Comparison of ENCODE assay signal across 8 mouse cellular contexts in genomic region chr16:5146367-5147036, GRCm38 (mm10). TPM values are rescaled to one million over a fixed set of nuclear protein-coding genes. Genes with fewer than 3 reads are reported as not detected.
DNase-seq lines count a peak whose midpoint lies in the region; ATAC-seq and TF ChIP-seq lines count a peak whose summit lies in the region.

No protein-coding gene starts in this region.

- H3K36me3 ChIP-seq in MEL (ENCODE audit: control insufficient read depth in 1 of 2, insufficient read depth in 2 of 2, low read length in 2 of 2), result peaks cover 0 to 3% of the 10 kb centered on the region in 2 experiments; a peak in 2 of 4 replicates
- H3K36me3 ChIP-seq in erythroblast, embryonic 14.5 days (ENCODE audit: control insufficient read depth), result no peaks in the 10 kb centered on the region
- H3K36me3 ChIP-seq in heart, embryonic 16.5 days (ENCODE audit: control insufficient read depth, insufficient read depth), result no peaks in the 10 kb centered on the region
- H3K36me3 ChIP-seq in neural tube, embryonic 15.5 days, result no peaks in the 10 kb centered on the region

- no peaks in the 10 kb centered on the region for H3K9me3 ChIP-seq in MEL (replicated peaks; ENCODE audit: insufficient read depth, low read length)
- no peaks in the 10 kb centered on the region for H3K9me3 ChIP-seq in erythroblast, embryonic 14.5 days (ENCODE audit: control insufficient read depth, low read length)
- H3K9me3 ChIP-seq in heart, embryonic 16.5 days (replicated peaks; ENCODE audit: control insufficient read depth, low read length), result no peaks in the 10 kb centered on the region
- no peaks in the 10 kb centered on the region for H3K9me3 ChIP-seq in neural tube, embryonic 15.5 days (replicated peaks)

- no peak for TF ChIP-seq EP300 in MEL (IDR thresholded peaks at IDR 0.05; ENCODE audit: low read depth in 1 of 2, low read length in 2 of 2)

- H3K79me2 ChIP-seq in MEL (ENCODE audit: control insufficient read depth, insufficient read depth, low read length, poor library complexity), result no peaks in the 10 kb centered on the region

- H3K4me1 ChIP-seq in MEL (ENCODE audit: control insufficient read depth in 1 of 2, insufficient read depth in 2 of 2, low read length in 2 of 2), result peaks cover 0 to 5% of the 10 kb centered on the region in 2 experiments; a peak in 2 of 4 replicates
- H3K4me1 ChIP-seq in brown adipose tissue, adult 24 weeks (ENCODE audit: control insufficient read depth, insufficient read depth, insufficient read length, low read length), result no peaks in the 10 kb centered on the region
- peaks cover 15% of the 10 kb centered on the region for H3K4me1 ChIP-seq in erythroblast, embryonic 14.5 days (ENCODE audit: control insufficient read depth)
- peaks cover 9% of the 10 kb centered on the region for H3K4me1 ChIP-seq in heart, embryonic 16.5 days (ENCODE audit: control insufficient read depth, insufficient read depth, low read length)
- H3K4me1 ChIP-seq in neural tube, embryonic 15.5 days, result peaks cover 18% of the 10 kb centered on the region

- DNase-seq in MEL (ENCODE audit: low read depth, low spot score), result peak; percentile 88
- DNase-seq in kidney, postnatal 10 days, result peak; percentile 85
- peak; percentile 88 to 92 for DNase-seq in lung, adult 18-20 months
- DNase-seq in urinary bladder, postnatal 4 days (ENCODE audit: low spot score in 2 of 2), result peak; percentile 57 to 76

- H3K9ac ChIP-seq in MEL (ENCODE audit: control insufficient read depth, low read depth, low read length, poor library complexity, severe bottlenecking), result peak overlapping the region; percentile 12; the same call in 1 of the 2 replicates
- H3K9ac ChIP-seq in heart, embryonic 16.5 days (ENCODE audit: low read length), result no peak overlapping the region
- peak overlapping the region; percentile 31 for H3K9ac ChIP-seq in neural tube, embryonic 15.5 days (replicated peaks)

- TF ChIP-seq RAD21 in MEL (IDR thresholded peaks at IDR 0.05; ENCODE audit: low read depth, low read length), result no peak; the same call in 1 of the 2 replicates

- ATAC-seq in heart, embryonic 16.5 days (replicated peaks; ENCODE audit: extremely low read depth, insufficient read depth, low FRiP score), result peak; percentile 89
- peak; percentile 82 for ATAC-seq in neural tube, embryonic 15.5 days (ENCODE audit: low FRiP score)

- no peak for TF ChIP-seq POLR2A in MEL (IDR thresholded peaks at IDR 0.05; ENCODE audit: control insufficient read depth in 1 of 2, insufficient read depth in 1 of 2, low read depth in 1 of 2, low read length in 2 of 2, poor library complexity in 1 of 2)

- peak overlapping the region; percentile 75 for H3K4me2 ChIP-seq in heart, embryonic 16.5 days (ENCODE audit: low read depth, low read length)
- H3K4me2 ChIP-seq in neural tube, embryonic 15.5 days, result peak overlapping the region; percentile 76

- 2% methylated on average over 26 of the region's 26 CpGs for WGBS in heart, embryonic 16.5 days
- 2% methylated on average over 26 of the region's 26 CpGs for WGBS in neural tube, embryonic 15.5 days

- TF ChIP-seq CTCF in MEL (IDR thresholded peaks at IDR 0.05 in 2 of 3, conservative IDR thresholded peaks at IDR 0.05 in 1 of 3; ENCODE audit: control insufficient read depth in 1 of 3, insufficient read depth in 1 of 3, low read depth in 2 of 3, low read length in 3 of 3, poor library complexity in 1 of 3, severe bottlenecking in 1 of 3), result no peak

- H3K27me3 ChIP-seq in MEL (ENCODE audit: control insufficient read depth in 1 of 2, insufficient read depth in 2 of 2, low read length in 2 of 2), result peaks cover 0 to 3% of the 10 kb centered on the region in 2 experiments; a peak in 2 of 4 replicates
- peaks cover 23% of the 10 kb centered on the region for H3K27me3 ChIP-seq in erythroblast, embryonic 14.5 days (ENCODE audit: control insufficient read depth)
- H3K27me3 ChIP-seq in heart, embryonic 16.5 days (ENCODE audit: control insufficient read depth, insufficient read depth, low read length), result peaks cover 8% of the 10 kb centered on the region
- H3K27me3 ChIP-seq in neural tube, embryonic 15.5 days (replicated peaks), result peaks cover 19% of the 10 kb centered on the region

- peak overlapping the region; percentile 38 to 46; a peak in 3 of 4 replicates for H3K4me3 ChIP-seq in MEL (ENCODE audit: control insufficient read depth in 1 of 2, insufficient read depth in 1 of 2, low read depth in 2 of 2, low read length in 2 of 2)
- H3K4me3 ChIP-seq in brown adipose tissue, adult 24 weeks (ENCODE audit: insufficient read depth, low read depth, low read length), result peak overlapping the region; percentile 24
- H3K4me3 ChIP-seq in erythroblast, embryonic 14.5 days (replicated peaks), result peak overlapping the region; percentile 34
- H3K4me3 ChIP-seq in heart, embryonic 16.5 days (ENCODE audit: low read length), result peak overlapping the region; percentile 48
- H3K4me3 ChIP-seq in neural tube, embryonic 15.5 days (replicated peaks), result peak overlapping the region; percentile 43

- no peak overlapping the region for H3K27ac ChIP-seq in MEL (ENCODE audit: control insufficient read depth, low read depth, low read length)
- no peak overlapping the region for H3K27ac ChIP-seq in brown adipose tissue, adult 24 weeks (replicated peaks; ENCODE audit: low read depth, low read length)
- H3K27ac ChIP-seq in heart, embryonic 16.5 days (ENCODE audit: low read length), result no peak overlapping the region
- no peak overlapping the region for H3K27ac ChIP-seq in neural tube, embryonic 15.5 days (replicated peaks)

TF ChIP-seq in MEL, 35 proteins besides CTCF, POLR2A, EP300 and RAD21 (continues in another document):
- no peak for TF ChIP-seq MEF2A (IDR thresholded peaks at IDR 0.05; ENCODE audit: extremely low read depth, insufficient replicate concordance, low read depth, low read length, poor library complexity, severe bottlenecking)
- TF ChIP-seq SMC3 (IDR thresholded peaks at IDR 0.05; ENCODE audit: low read depth, low read length), result no peak
- TF ChIP-seq GATA1 (IDR thresholded peaks at IDR 0.05; ENCODE audit: low read depth, low read length), result no peak
- TF ChIP-seq RCOR1 (IDR thresholded peaks at IDR 0.05; ENCODE audit: low read depth, low read length), result no peak
- TF ChIP-seq NELFE (IDR thresholded peaks at IDR 0.05; ENCODE audit: low read depth, low read length), result no peak
- no peak for TF ChIP-seq E2F4 (IDR thresholded peaks at IDR 0.05; ENCODE audit: borderline replicate concordance, low read depth, low read length)
- TF ChIP-seq ZNF384 (IDR thresholded peaks at IDR 0.05; ENCODE audit: low read depth, low read length), result peak; percentile 36; the same call in 1 of the 2 replicates
- no peak for TF ChIP-seq BHLHE40 (IDR thresholded peaks at IDR 0.05; ENCODE audit: borderline replicate concordance, low read depth, low read length)
- TF ChIP-seq ZKSCAN1 (IDR thresholded peaks at IDR 0.05; ENCODE audit: low read depth, low read length), result no peak
- no peak for TF ChIP-seq MXI1 (IDR thresholded peaks at IDR 0.05; ENCODE audit: low read depth, low read length)
- TF ChIP-seq MAZ (IDR thresholded peaks at IDR 0.05; ENCODE audit: low read depth, low read length), result no peak
- peak; percentile 48 for TF ChIP-seq SIN3A (IDR thresholded peaks at IDR 0.05; ENCODE audit: low read length)
- TF ChIP-seq ZMIZ1 (IDR thresholded peaks at IDR 0.05; ENCODE audit: low read depth, low read length), result no peak
- TF ChIP-seq MYC (IDR thresholded peaks at IDR 0.05; ENCODE audit: low read depth, low read length), result no peak
- TF ChIP-seq TBP (IDR thresholded peaks at IDR 0.05; ENCODE audit: low read depth, low read length), result no peak
- peak; percentile 48; the same call in 1 of the 2 replicates for TF ChIP-seq MAX (IDR thresholded peaks at IDR 0.05; ENCODE audit: low read length)
- no peak for TF ChIP-seq ETS1 (IDR thresholded peaks at IDR 0.05; ENCODE audit: low read depth, low read length)
- no peak for TF ChIP-seq ELF1 (IDR thresholded peaks at IDR 0.05; ENCODE audit: low read depth, low read length)
- TF ChIP-seq UBTF (IDR thresholded peaks at IDR 0.05; ENCODE audit: borderline replicate concordance, insufficient read depth, low read depth, low read length), result no peak
- TF ChIP-seq JUND (IDR thresholded peaks at IDR 0.05; ENCODE audit: low read depth, low read length), result no peak
- TF ChIP-seq CHD2 (IDR thresholded peaks at IDR 0.05; ENCODE audit: low read length), result no peak
- no peak for TF ChIP-seq TAL1 (IDR thresholded peaks at IDR 0.05; ENCODE audit: low read length)

RNA-seq across cellular contexts. Expression of gene Sec14l5, which starts 0.4 kb away (rescaled TPM):
- not detected in 2 replicates for total RNA-seq in MEL (2012; rRNA removed)
- under 1 TPM in 1 of 2 experiments, not detected in 1; 0.03 TPM for polyA plus RNA-seq in MEL (2012; ENCODE audit: insufficient read depth in 1 of 2, insufficient read length in 2 of 2, low read depth in 1 of 2, low replicate concordance in 2 of 2, missing spikeins in 1 of 2)
- polyA plus RNA-seq in brown adipose tissue, adult 24 weeks (2012; ENCODE audit: insufficient read depth, insufficient read length, missing spikeins), result 0.38 TPM in 1 of 2 replicates, not detected in the other
- not detected in 2 replicates for polyA plus RNA-seq in erythroblast, embryonic 14.5 days (2012)
- polyA plus RNA-seq in heart, embryonic 16.5 days (2015; fragmentation: Nextera tagmentation; extraction: Ambion mirVana), result 0.08 and 0.14 TPM in 2 replicates
- polyA plus RNA-seq in neural tube, embryonic 15.5 days (2015; fragmentation: Nextera tagmentation; extraction: Ambion mirVana), result 0.33 and 0.34 TPM in 2 replicates

RNA-seq across cellular contexts. Expression of gene Ppl, which starts 14.3 kb away (rescaled TPM):
- total RNA-seq in MEL (2012; rRNA removed), result not detected in 2 replicates
- polyA plus RNA-seq in MEL (2012; ENCODE audit: insufficient read depth in 1 of 2, insufficient read length in 2 of 2, low read depth in 1 of 2, low replicate concordance in 2 of 2, missing spikeins in 1 of 2), result under 1 TPM in 1 of 2 experiments, not detected in 1; 0.01 TPM
- 1.2 and 2.5 TPM in 2 replicates for polyA plus RNA-seq in brown adipose tissue, adult 24 weeks (2012; ENCODE audit: insufficient read depth, insufficient read length, missing spikeins)
- 0.01 TPM in 1 of 2 replicates, not detected in the other for polyA plus RNA-seq in erythroblast, embryonic 14.5 days (2012)
- 1.9 and 2.3 TPM in 2 replicates for polyA plus RNA-seq in heart, embryonic 16.5 days (2015; fragmentation: Nextera tagmentation; extraction: Ambion mirVana)
- 0.35 and 1.0 TPM in 2 replicates for polyA plus RNA-seq in neural tube, embryonic 15.5 days (2015; fragmentation: Nextera tagmentation; extraction: Ambion mirVana)

RNA-seq across cellular contexts. Expression of gene Nagpa, which starts 57.3 kb away (rescaled TPM):
- total RNA-seq in MEL (2012; rRNA removed), result 34.0 and 34.5 TPM in 2 replicates
- 10 to 100 TPM in 1 of 2 experiments, not detected in 1; 60.5 TPM for polyA plus RNA-seq in MEL (2012; ENCODE audit: insufficient read depth in 1 of 2, insufficient read length in 2 of 2, low read depth in 1 of 2, low replicate concordance in 2 of 2, missing spikeins in 1 of 2)
- 8.9 and 12.7 TPM in 2 replicates for polyA plus RNA-seq in brown adipose tissue, adult 24 weeks (2012; ENCODE audit: insufficient read depth, insufficient read length, missing spikeins)
- 0.86 and 0.92 TPM in 2 replicates for polyA plus RNA-seq in erythroblast, embryonic 14.5 days (2012)
- 17.7 and 18.1 TPM in 2 replicates for polyA plus RNA-seq in heart, embryonic 16.5 days (2015; fragmentation: Nextera tagmentation; extraction: Ambion mirVana)
- polyA plus RNA-seq in neural tube, embryonic 15.5 days (2015; fragmentation: Nextera tagmentation; extraction: Ambion mirVana), result 13.2 and 17.7 TPM in 2 replicates
